Mouse (Mus musculus): ENCODE data around the gene Hydin. TPM values are rescaled to one million over a fixed set of nuclear protein-coding genes. Genes with fewer than 3 reads are reported as not detected.
"Not testable (repeated sequence)": the region's sequence is repeated elsewhere in the genome, so short reads cannot be mapped to it uniquely, and the experiment has no call there.

Gene Hydin
- polyA plus RNA-seq, 2 experiments from 2014 or later = 0.01 TPM; not detected in 1

GRCm38 (mm10) chr8:110525229-110525628, 258.5 kb downstream of the Hydin start:
- no peak for ATAC-seq

GRCm38 (mm10) chr8:110530008-110530762, 263.4 kb downstream of the Hydin start:
- no peak for ATAC-seq

- no peak for ATAC-seq
Observed at GRCm38 (mm10) chr8:110533781-110534180, 267.0 kb downstream of the Hydin start.

GRCm38 (mm10) chr8:110537849-110538248, 271.1 kb downstream of the Hydin start:
- ATAC-seq = no peak

GRCm38 (mm10) chr8:110550343-110550742, 283.6 kb downstream of the Hydin start:
- no peak for ATAC-seq

- not testable (repeated sequence) for ATAC-seq
Observed at GRCm38 (mm10) chr8:110552111-110552510, 285.3 kb downstream of the Hydin start.

GRCm38 (mm10) chr8:110592641-110593040, 325.9 kb downstream of the Hydin start:
- ATAC-seq = no peak

- no peak for ATAC-seq
Observed at GRCm38 (mm10) chr8:110594164-110594563, 327.4 kb downstream of the Hydin start.

GRCm38 (mm10) chr8:110604556-110604955, 337.8 kb downstream of the Hydin start:
- no peak for ATAC-seq

- no peak for ATAC-seq
Observed at GRCm38 (mm10) chr8:110605401-110606015, 338.7 kb downstream of the Hydin start.

- no peak for ATAC-seq
Observed at GRCm38 (mm10) chr8:110615730-110616129, 349.0 kb downstream of the Hydin start.

- ATAC-seq = no peak
Observed at GRCm38 (mm10) chr8:110617801-110618358, 351.1 kb downstream of the Hydin start.

- ATAC-seq = peak; percentile 99
Observed at GRCm38 (mm10) chr8:110618391-110619207, 351.8 kb downstream of the Hydin start, which contains the start of gene Vac14. Vac14 (plus strand) TSS chr8:110618585.

GRCm38 (mm10) chr8:110619208-110619574, 352.4 kb downstream of the Hydin start:
- ATAC-seq = no peak

- no peak for ATAC-seq
Observed at GRCm38 (mm10) chr8:110619919-110620318, 353.1 kb downstream of the Hydin start.

GRCm38 (mm10) chr8:110626431-110626830, 359.7 kb downstream of the Hydin start:
- ATAC-seq = no peak

- ATAC-seq = no peak
Observed at GRCm38 (mm10) chr8:110629245-110630063, 362.7 kb downstream of the Hydin start.

GRCm38 (mm10) chr8:110630079-110630478, 363.3 kb downstream of the Hydin start:
- ATAC-seq = no peak

- no peak for ATAC-seq
Observed at GRCm38 (mm10) chr8:110630571-110631071, 363.8 kb downstream of the Hydin start.

GRCm38 (mm10) chr8:110631201-110631600, 364.4 kb downstream of the Hydin start:
- no peak for ATAC-seq

- ATAC-seq = no peak
Observed at GRCm38 (mm10) chr8:110633814-110634213, 367.0 kb downstream of the Hydin start.

- ATAC-seq = no peak
Observed at GRCm38 (mm10) chr8:110636182-110636581, 369.4 kb downstream of the Hydin start.

Data from CD4-positive, CD25-positive, alpha-beta regulatory T cell, adult 4 months (primary cell).